Mouse (Mus musculus): ENCODE results near the gene Slc35e3. TPM values are rescaled to one million over a fixed set of nuclear protein-coding genes. Genes with fewer than 3 reads are reported as not detected.

Gene Slc35e3
- total RNA-seq, 2 experiments from 2014 or later: 6.3 to 6.6 TPM

GRCm38 (mm10) chr10:117690770-117691296 is 55.3 kb downstream of the Slc35e3 start:
- DNase-seq: no peak
- intact Hi-C loops (cut with DNase I): no loop called here

DNA sequence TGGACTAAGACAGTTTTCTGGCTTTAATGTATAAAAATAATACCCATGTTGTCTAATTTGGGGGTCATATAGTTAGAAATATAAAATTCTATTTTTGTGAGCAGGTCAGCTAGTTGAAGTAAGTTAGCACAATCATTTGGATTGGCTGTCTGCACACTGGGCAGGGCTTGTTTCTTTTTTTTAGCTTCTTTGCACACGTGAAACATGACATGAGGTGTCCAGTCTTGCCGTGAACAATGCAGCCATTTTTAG is 56.1 kb downstream of the Slc35e3 start:
- intact Hi-C loops (cut with DNase I): no loop called here
- DNase-seq: no peak

GRCm38 (mm10) chr10:117689297-117690100 is 56.7 kb downstream of the Slc35e3 start:
- no peak for DNase-seq
- intact Hi-C loops (cut with DNase I): no loop called here

- DNase-seq: no peak
- intact Hi-C loops (cut with DNase I): no loop called here
Observed at GRCm38 (mm10) chr10:117688204-117689151, 57.7 kb downstream of the Slc35e3 start.

DNA sequence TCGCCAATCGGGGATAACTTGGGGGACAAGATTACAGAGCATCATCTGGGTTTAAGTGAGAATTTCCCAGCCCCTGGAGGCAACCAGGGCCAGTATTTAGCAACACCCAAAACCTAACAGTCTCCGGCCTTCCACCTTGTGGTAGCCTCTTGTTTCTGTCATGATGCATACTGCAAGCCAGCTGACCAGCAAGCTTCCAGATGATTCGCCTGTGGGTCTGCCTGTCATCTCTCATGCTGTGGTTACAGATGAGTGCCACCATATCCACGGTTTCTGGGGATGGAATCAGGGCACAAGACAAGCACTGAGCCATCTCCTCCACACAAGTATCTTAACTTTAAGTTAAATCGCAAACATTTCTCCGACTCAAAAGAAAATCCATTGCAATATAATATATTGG is 58.6 kb downstream of the Slc35e3 start:
- DNase-seq: no peak

GRCm38 (mm10) chr10:117687018-117687417 is 59.1 kb downstream of the Slc35e3 start:
- intact Hi-C loops (cut with DNase I): no loop called here
- DNase-seq: no peak

More for the DNA sequence above, 58.6 kb downstream of the Slc35e3 start:
- intact Hi-C loops (cut with DNase I): no loop called here

GRCm38 (mm10) chr10:117685849-117686591 is 60.1 kb downstream of the Slc35e3 start:
- intact Hi-C loops (cut with DNase I): no loop called here
- no peak for DNase-seq

- intact Hi-C loops (cut with DNase I): no loop called here
- no peak for DNase-seq
Observed at GRCm38 (mm10) chr10:117685171-117685848, 60.9 kb downstream of the Slc35e3 start.

DNA sequence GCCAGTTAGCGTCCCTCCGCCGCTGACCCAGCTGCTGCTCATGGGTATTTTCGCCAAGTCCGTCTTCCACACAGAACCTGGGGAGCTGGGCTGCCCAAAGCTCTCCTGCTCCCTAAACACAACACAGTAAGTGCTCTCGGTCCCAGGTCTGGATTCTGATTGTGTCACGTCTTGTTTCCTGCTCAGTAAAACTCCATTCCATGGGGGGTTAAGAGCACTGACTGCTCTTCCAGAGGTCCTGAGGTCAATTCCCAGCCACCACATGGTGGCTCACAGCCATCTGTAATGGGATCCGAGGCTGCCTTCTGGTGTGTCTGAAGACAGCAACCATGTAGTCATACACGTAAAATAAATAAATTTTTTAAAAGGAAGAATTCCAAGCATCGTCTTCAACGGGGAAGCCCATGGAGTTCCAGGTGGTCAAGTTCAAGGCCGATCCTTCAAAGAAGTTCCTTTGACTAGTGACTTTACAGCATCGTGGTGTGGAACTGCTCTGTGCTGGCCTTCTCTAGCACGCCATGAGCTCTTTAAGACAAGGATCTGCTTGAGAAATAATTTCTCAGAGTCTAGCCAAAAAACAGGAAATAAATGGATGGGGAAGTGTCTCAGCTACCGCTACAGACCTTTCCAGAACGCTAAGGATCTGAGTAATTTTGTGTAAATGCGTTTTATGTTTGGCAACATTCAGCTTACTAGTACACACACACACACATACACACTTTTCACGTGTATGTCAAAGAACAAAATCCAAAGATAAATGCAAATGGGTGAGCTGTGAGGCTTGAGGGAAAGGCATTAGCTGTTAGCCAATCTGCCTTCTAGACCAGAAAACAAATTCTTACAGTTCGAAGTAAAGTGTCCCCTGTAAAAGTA is 61.6 kb downstream of the Slc35e3 start:
- intact Hi-C loops (cut with DNase I): no loop called here
- no peak for DNase-seq

GRCm38 (mm10) chr10:117683734-117684037 is 62.5 kb downstream of the Slc35e3 start:
- DNase-seq: no peak
- intact Hi-C loops (cut with DNase I): no loop called here

Other genes with a start within 250 kb of the Slc35e3 start
- gene Cpm, start 116.9 kb downstream of the Slc35e3 start, total RNA-seq (2021): 1 to 10 TPM; 5.1 to 5.3 TPM
- 10 to 100 TPM; 52.3 to 52.5 TPM for gene Mdm2, start 35.6 kb downstream of the Slc35e3 start, total RNA-seq (2021)
- gene Nup107, start 46.3 kb upstream of the Slc35e3 start, total RNA-seq (2021): 1 to 10 TPM; 7.8 to 9.5 TPM
- gene Rap1b, start 99.7 kb upstream of the Slc35e3 start, total RNA-seq (2021): 10 to 100 TPM; 68.6 to 72.2 TPM